Mouse (Mus musculus) frontal cortex, postnatal 14 days (tissue): Measurements from ENCODE around the gene Myo1e.

ENCODE experiments used
- DNase-seq, 2 experiments: peaks; one replicate each; pipeline ENCODE4 v3.0.0; 2022; ENCODE audit warnings: low spot score in 2 of 2

The Myo1e gene

DNA sequence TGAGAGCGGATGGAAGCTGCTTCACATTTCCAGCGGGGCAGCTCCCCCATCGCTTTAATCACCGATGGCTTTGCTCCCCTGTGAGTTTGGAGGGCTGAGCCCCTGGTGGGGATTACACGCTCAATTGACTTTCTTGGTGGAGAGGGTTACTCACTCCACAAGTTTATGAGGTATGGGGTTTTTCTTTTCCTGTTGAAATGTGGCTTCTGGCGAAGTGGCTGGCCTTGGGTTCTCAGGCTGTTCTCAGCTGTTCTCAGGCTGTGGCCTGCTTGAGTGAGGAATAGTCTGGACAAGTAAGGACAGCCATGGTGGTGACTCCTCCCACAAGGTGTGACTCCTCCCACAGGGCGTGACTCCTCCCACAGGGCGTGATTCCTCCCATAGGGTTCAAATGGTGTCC, 149.1 kb downstream of the Myo1e start:
- no peak for DNase-seq

DNA sequence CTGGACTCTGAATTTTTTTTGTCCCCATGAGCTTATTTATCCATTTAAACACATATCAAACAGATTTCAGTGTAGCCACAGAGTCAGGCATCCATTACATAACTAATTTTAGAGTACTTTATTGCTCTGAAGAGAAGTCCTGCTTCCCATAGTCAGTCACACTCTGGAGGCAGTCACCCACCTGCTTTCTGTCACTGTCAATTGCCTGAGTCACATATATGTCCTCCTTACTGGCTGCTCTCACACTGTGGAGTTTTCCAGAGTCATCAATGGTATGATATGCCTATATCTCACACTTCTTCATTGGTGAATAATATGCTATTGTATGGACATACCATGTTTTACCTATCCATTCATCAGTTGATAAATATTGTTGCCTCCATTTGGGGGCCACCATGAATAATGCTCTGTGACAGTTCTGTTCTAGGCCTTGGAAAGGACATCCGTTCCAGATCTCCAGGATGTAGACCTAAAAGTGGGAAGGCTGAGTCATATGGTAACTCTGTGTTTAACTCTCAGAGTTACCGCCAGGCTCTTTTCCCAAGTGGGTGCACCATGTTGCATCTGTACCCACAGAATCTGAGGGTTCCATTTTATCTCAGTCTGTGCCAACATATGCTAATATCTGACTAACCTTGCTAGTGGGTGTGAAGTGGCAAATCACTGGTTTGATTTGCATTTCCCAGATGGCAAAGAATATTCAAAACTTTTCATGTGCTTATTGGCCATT, 152.4 kb downstream of the Myo1e start:
- DNase-seq: no peak

DNA sequence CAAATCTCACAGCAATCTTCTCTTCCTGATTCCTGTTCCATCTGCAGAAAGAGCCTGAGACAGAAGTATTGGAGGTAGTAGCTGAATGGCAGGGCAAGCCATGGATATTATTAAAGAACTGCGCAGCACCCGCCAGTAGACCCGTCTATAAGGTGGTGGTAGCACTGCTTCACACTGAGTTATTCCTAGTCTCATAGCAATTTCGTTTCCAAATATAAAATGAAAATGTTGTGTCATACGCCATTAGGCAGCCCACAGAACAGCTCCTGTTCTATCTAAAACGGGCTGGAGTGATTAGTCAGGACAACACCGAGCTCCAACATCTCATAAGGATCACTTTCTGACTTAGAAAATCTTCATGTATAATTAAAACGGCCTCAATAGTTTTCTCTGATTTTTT, 157.6 kb downstream of the Myo1e start:
- no peak for DNase-seq

DNA sequence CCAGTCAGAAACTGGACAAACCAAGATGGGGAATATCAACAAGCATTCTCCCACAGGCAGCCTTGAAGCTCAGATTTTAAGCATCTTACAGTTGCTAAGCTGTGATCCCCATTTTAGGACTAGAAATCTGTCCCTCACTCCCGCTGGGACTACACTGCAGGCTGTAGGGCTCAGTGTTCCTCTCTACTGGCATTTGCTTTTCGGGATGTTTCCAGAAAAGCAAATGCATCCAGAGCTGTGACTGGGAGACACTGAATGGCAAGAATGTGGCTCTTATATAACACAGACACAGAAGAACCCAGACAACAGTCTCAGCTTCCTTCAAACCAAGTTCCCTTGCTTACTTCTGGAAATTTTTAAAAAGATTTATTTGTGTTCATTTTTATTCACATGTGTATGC, 158.8 kb downstream of the Myo1e start:
- DNase-seq: no peak

DNA sequence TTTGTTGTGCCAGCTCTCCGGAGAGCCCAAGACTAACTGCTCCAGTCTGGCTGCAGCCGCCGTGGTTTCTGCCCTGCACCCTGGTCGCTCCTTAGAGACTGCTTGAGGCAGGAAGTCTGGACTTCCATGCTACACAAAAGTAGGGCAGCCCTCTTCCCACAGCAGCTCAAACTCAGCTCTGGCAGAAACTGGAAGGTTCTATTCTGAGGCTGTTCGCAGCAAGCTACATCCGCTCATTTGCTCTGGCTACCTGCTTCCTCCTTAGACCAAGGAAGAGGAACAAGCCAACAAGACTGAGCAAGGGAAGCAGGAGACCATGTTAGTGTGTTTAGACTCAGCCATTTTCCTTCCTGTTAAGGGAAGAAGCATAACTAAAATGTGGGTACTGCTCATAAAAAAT, 159.7 kb downstream of the Myo1e start:
- peak; percentile 22 to 36 for DNase-seq

DNA sequence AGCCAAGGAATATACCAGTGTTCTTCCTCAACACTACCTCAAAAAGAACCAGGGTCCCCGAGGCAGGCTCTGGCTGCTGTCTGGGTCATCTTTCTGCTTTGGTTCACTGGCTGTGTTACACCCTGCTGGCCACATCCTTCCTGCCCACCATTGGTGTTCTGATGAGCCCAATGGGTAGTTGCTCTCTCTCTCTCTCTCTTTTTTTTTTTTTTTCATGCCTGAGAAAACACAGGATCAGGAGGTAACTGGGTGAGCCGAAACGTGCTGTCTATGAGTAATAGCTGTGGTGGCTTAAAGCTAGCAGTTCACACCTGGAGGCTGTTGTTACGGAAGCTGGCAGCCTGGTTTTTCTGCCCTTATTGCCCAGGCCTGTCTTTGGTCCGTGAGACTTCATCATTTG, 164.5 kb downstream of the Myo1e start:
- no peak for DNase-seq

DNA sequence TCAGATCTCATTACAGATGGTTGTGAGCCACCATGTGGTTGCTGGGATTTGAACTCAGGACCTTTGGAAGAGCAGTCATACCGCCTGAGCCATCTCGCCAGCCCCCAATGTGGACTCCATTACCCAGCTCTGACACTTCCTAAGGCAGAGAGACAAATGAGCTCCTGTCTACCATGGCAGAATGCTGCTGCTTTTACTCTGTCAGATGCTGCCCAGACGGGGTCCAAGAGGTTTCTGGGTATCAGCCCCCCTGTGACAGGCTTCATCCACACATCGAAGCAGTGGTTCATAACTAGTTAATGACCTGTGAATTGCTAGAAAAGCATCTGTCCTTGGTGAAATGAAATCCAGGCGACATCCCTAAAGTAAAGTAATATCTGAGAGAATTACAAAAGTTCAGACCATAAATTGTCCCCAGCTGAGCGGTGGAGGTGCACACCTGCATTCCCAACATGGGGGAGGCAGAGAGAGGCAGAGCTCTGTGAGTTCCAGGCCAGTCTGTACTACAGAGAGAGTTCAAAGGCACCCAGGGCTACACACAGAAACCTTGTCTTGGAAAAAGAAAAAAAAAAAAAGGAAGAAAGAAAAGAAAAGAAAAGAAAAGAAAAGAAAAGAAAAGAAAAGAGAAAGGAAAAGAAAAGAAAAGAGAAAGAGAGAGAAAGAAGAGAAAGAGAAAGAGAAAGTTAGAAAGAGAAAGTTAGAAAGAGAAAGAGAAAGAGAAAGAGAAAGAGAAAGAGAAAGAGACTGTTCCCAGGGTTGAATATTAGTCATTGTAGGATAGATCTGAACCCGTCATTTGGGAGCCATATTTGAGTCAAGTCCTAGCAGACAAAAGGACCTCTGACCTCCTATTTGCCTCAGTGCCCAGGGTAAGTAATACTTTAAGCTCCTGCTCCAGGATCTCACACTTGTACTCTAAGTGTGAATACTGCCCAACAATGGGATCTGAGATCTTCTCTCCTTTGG, 172.6 kb downstream of the Myo1e start:
- no peak for DNase-seq

DNA sequence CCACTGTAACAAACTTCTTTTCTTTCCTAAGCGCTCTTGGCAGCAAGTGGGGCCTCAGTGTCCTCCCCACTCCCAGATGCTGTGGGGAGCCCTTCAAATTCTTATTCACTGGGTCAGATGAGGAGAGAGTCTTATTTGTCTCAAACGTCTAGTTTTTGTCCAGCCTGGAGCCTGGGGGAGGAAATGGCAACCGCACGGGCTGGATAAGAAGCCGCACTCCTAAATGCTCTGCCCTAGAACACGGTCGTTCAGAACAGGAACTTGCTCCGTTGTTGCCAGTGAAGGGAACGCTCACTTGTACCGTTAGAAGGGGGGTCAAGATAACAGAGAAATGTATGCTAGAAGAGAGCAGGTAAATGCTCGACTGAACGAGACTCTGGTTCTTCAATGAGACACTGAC, 174.9 kb downstream of the Myo1e start:
- DNase-seq: no peak

DNA sequence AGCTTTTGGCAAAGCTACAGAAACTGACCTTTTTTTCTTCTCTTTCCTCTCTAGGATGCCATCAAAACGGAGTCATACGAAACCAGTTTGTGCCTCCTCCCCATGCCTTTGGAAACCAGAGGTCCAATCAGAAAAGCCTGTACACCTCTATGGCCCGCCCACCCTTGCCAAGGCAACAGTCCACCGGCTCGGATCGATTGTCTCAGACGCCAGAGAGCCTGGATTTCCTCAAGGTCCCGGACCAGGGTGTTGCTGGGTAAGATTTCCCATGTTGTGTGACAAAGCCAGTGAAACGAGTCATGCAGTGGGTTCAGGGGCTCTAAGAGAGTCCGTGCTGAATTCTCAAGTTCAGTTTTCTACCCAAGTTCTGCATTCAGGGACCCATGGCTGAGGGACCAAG, 176.6 kb downstream of the Myo1e start:
- no peak for DNase-seq

DNA sequence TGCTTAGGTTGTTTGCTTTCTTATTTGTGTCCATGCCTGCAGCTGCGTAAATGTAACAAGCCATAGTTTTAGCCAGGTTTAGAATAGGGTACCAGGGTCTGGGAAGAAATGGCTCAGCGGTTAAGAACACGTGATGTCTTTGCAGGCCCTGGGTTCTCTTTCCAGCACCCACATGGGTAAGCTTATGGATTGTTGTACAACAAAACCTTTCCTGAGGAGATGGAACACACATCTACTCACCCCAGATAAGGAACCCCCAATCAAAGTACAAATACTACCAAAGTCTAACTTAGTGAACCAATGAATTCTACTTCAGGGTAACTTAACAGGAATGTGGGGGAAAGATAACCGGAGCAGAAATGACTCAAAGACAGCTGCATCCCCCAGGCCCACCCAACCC, 177.3 kb downstream of the Myo1e start:
- no peak for DNase-seq

DNA sequence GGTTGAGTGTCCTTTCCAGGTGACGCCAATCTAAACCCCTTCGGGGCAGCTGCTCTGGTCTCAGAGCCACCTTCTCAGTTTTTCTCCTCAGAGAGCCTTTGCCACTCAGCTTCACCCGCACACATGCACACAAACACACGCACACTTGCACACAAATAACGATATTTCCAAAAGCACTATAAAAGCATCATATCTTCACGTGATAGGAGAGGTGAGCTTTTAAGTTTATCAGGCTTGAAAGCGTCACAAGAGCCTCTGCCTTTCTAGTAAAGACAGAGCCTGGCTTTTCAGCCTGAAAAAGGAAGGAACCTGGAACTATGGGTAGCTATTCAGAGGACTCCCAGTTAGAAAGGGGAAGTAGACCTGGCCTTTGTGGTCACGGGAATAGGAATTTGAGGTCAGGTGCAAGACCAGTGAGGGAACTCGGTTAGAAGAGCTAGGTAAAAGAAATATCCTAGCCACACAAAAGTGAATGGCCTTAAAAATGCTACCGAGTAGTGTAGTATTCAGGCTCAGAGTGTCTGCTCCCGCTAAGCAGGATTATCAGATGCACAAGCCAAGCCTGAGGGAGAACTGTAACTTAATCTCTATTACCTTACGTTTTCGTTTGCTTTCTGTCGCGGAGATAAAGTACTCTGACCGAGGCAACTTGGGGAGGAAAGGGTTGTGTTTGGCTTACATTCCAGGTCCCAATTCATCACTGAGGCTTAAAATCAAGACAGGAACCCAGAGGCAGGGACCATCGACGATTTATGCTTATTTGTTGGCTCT, 178.0 kb downstream of the Myo1e start:
- DNase-seq: no peak

DNA sequence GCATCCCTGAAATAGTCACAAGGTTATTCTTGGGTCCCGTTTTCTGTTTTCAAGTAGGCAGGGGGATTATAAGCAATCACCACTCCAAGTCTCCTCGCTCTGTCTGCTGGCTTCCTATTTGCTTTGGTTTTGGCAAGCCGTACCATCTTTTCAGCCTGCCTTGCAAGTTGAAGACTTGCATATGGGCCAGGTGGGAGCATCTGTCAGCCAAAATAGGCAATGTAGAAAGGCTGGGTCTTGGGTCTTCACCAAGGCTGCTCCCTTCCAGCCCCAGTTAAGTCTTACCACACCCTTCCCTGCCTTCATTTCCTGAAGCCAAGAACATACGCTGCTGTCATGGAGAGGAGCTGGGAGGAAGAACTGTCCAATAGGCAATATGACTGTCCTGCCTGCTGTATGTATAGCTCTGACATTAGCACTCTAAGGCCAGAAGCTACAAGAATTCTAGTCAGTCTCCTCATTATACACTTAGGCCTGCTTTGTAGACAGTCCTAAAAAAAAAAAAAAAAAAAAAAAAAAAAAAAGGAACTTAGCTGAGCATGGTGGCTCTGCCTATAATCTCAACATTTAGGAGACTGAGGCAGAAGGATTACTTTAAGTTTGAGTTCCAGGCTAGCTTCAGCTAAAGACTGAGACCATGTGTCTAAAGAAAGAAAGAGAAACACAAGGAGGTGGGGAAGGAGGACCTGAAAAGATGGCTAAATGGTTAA, 180.4 kb downstream of the Myo1e start:
- DNase-seq: no peak

DNA sequence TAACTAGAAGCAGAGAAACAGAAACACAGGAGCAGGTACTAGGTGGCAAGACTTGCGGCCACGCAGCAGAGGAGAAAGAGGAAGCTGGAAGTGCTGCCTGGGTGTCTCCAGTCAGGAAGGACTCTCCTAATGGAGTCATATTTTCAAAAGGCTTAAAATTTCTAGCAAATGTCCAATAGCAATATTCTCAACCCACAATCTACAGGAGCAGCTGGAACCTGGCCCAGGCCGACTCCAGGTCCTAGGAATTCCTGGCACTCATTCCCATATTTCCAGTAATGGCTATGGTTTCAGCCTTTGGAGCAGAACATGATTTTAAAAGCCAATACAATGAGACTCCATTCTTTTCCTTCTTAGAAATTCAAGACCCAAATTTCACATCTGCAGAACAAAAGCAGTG, 182.4 kb downstream of the Myo1e start:
- DNase-seq: no peak

DNA sequence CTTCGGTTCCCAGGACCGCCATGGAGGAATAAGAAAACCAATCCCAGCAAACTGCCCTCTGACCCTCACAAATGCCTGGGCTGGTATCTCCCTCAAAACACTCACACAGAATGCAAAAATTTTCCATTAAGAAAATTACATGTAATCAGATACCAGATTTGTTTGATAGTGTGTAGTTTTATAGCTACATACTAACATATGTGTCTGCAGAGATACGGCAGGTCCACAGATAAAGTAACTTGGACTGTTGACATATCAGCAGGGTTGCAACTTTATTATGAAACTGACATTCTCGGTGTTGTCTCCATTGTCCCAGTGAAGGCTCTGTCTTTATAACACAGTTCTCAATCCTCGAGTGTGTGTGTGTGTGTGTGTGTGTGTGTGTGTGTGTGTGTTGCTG, 183.9 kb downstream of the Myo1e start:
- DNase-seq: no peak

DNA sequence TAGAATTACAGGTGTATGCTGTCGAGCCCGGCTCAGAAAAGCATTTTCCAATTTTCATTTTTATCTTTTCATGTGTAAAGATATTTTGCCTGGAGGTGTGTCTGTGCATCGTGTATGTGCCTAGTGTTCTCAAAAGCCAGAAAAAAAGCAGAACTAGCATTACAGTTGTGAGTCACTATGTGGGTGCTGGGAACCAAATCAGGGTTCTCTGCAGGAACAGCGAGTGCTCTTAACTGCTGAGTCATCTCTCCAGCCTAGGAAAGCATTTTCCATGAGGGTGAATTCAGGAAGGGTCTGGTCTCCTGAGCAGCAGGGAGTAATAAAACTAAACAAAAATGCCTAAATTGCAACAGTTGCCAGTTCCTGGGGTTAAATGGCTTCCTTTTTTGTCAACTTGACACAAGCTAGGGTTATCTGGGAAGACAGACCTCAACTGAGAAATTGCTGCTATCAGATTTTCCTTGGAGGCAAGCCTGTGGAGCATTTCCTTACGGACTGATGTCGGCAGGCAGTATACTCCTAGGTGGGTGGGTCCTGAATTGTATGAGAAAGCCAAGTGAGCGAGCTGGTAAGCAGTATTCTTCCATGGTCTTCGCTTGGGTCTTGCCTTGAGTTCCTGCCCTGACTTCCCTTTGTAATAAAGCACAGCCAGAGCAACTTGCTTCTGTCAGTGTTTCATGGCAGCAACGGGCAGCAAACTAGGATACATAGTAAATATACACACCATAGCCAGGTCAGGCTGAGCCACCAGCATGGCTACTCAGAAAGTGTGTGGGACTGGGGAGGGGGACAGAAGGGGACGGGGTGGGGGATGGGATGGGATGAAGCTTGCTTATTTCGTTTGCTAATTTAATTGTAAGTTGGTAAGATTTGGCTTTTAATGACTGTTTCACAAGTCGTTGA, 184.8 kb downstream of the Myo1e start:
- no peak for DNase-seq

DNA sequence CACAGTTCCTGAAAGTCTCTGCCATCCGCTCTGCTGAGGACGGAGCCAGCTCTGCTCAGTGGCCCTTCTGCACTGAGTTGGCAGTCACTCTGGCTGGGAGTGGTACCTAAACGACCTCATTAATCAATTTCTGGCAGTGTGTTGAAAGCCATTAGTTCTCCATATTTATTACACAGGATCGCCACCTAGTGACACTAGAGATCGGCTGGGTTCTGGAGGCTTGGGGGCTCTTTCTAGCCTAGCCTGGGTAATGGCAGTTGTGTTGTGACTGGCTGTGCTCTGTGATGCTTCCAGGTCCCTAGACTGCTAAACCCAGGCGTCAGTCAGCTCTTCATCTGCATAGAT, 185.4 kb downstream of the Myo1e start:
- peak in 1 of 2 experiments; percentile 27 for DNase-seq

DNA sequence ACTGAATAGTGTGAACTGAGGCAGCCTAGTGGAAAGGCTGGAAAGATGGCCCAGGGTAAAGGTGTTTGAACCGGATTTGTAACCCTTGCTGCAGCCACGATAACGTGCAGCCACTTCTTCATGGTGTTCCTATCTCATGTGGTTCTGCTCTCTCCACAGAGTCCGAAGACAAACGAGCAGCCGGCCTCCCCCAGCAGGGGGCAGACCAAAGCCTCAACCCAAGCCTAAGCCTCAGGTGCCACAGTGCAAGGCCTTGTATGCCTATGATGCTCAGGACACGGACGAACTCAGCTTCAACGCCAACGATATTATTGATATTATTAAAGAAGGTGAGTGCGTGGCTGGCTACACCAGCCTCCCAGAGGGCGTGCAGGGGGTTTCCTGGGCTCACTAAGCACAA, 188.5 kb downstream of the Myo1e start:
- DNase-seq: no peak

DNA sequence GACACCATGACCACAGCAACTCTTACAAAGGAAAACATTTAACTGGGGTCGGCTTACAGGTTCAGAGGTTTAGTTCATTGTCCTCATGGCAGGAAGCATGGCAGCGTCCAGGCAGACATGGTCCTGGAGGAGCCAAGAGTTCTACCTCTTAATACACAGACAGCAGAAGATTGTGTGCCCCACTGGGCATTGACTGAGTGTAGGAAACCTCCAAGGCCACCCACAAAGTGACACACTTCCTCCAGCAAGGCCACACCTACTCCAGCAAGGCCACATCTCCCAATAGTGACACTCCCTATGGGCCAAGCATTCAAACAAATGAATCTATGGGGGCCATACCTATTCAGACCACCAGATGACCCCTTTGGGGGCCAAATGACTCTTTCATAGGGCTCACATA, 188.9 kb downstream of the Myo1e start:
- no peak for DNase-seq

DNA sequence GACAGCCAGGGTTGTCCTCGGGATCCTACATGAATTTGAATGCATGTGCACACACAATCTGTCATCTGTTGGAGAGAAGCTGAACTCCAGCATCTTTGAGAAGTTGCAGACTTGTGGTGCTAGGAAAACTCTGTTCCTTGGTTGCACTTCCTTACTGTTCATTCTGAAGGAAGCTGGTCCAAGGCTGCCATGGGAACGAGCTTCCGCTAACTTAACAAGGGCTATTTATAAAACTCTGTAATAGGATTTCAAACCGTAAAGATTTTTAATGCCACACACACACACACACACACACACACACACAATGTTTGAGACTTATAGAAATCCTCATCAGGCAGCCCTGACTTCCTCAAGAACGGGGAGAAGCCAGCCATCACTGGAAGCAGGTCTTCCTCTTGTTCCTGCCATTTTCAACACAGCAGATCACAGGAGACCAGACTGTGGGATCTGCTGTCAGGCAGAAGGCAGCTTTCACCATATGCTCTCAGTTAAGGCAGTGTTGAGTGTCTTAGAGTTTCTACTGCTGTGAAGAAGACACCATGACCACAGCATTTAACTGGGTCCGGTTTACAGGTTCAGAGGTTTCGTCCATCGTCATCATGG, 194.9 kb downstream of the Myo1e start:
- DNase-seq: peak in 1 of 2 experiments; percentile 30

DNA sequence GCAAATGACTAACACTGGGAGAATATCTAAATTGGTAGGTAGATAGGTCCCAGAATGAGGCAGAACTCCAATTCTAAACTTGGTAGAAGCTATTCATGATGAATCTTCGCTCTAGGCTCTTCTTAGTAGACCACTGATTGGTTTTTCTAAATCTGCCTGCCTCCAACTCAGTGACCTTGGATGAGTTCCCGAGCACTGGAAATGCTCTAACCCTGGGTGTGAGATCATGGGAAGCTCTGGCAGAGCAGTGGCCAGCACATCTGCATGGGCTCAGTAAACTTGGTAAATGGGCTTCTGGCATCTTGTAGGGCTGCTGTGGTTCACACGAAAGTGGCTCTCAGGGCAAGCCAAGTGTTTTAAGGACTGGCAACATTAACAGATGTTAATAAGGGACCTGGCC, 199.4 kb downstream of the Myo1e start:
- DNase-seq: no peak
